Mouse (Mus musculus) ES-E14 (cell line): ENCODE data around the gene Muc5ac. TPM values are rescaled to one million over a fixed set of nuclear protein-coding genes. Genes with fewer than 3 reads are reported as not detected.

Source experiments
- DNase-seq: peaks from one replicate; pipeline ENCODE4 v3.0.0-alpha.2; 2013; ENCODE audit warnings: low read depth, low spot score
- H3K27ac ChIP-seq: 2 replicates; pipeline ENCODE4 v1.5.1; 2012; ENCODE audit warnings: low read depth, mild to moderate bottlenecking, low read length, moderate library complexity, mixed read lengths; ENCODE audit not compliant: poor library complexity, insufficient read depth, severe bottlenecking
- H3K36me3 ChIP-seq: 2 replicates; pipeline ENCODE4 v1.6.1; 2012; ENCODE audit warnings: mild to moderate bottlenecking, low read length, moderate library complexity, mixed read lengths; ENCODE audit not compliant: control insufficient read depth, poor library complexity, insufficient read depth, severe bottlenecking
- H3K4me1 ChIP-seq, 2 experiments: fragments of 150-350 bp in 1 of 2; sonication (generic) in 1 of 2; 2 replicates each; pipeline ENCODE4 v1.6.1; 2012; ENCODE audit warnings: low read length in 2 of 2, mild to moderate bottlenecking in 1 of 2, mixed read lengths in 1 of 2; ENCODE audit not compliant: control insufficient read depth in 2 of 2, insufficient read depth in 2 of 2, poor library complexity in 1 of 2
- H3K4me3 ChIP-seq, 2 experiments: fragments of 150-350 bp in 1 of 2; sonication (generic) in 1 of 2; 2 replicates each; pipeline ENCODE4 v1.5.1; 2012; ENCODE audit warnings: low read length in 2 of 2, low read depth in 1 of 2, mild to moderate bottlenecking in 1 of 2, mixed read lengths in 1 of 2; ENCODE audit not compliant: insufficient read depth in 1 of 2, poor library complexity in 1 of 2, severe bottlenecking in 1 of 2
- H3K9ac ChIP-seq: 2 replicates; pipeline ENCODE4 v1.6.1; 2012; ENCODE audit warnings: low read depth, mild to moderate bottlenecking, low read length, mixed read lengths; ENCODE audit not compliant: poor library complexity, insufficient read depth, severe bottlenecking
- H3K9me3 ChIP-seq: fragments of 150-350 bp; sonication (generic); 2 replicates; pipeline ENCODE4 v1.6.1; 2012; ENCODE audit warnings: low read depth, mild to moderate bottlenecking, low read length; ENCODE audit not compliant: control insufficient read depth, insufficient read depth
- CHD2 ChIP-seq: IDR thresholded peaks from 2 replicates; pipeline ENCODE4 v1.6.1; 2014; ENCODE audit warnings: mild to moderate bottlenecking, low read depth, low read length, inconsistent platforms
- HCFC1 ChIP-seq: IDR thresholded peaks from 2 replicates; pipeline ENCODE4 v1.6.1; 2012; ENCODE audit warnings: low read length, inconsistent platforms, borderline replicate concordance; ENCODE audit not compliant: insufficient read depth
- MAFK ChIP-seq: IDR thresholded peaks from 2 replicates; pipeline ENCODE4 v1.6.1; 2014; ENCODE audit warnings: mild to moderate bottlenecking, low read depth, low read length, inconsistent platforms; ENCODE audit not compliant: insufficient read depth
- ZC3H11A ChIP-seq: IDR thresholded peaks from 2 replicates; pipeline ENCODE4 v1.6.1; 2012; ENCODE audit warnings: low read depth, mild to moderate bottlenecking, inconsistent platforms, low read length, borderline replicate concordance
- ZNF384 ChIP-seq: IDR thresholded peaks from 2 replicates; pipeline ENCODE4 v1.6.1; 2012; ENCODE audit warnings: low read depth, low read length, inconsistent platforms
- in situ Hi-C, 2 experiments: fragments of 600-800 bp; cut with MboI; formaldehyde crosslinking; loops; one replicate each; pipeline ENCODE4 v1.15.1; 2025; ENCODE audit warnings: low sequenced_read_pairs in 2 of 2, inconsistent platforms in 1 of 2; ENCODE audit not compliant: unreplicated experiment in 2 of 2
- total RNA-seq: library from RNA; depleted of rRNA; stranded (reverse); fragments of 300-350 nt; gene quantifications from 2 replicates; pipeline ENCODE4 v1.2.3, GENCODE M21; 2012

Muc5ac gene
- total RNA-seq, 1 experiment, result under 0.01 TPM

DNA sequence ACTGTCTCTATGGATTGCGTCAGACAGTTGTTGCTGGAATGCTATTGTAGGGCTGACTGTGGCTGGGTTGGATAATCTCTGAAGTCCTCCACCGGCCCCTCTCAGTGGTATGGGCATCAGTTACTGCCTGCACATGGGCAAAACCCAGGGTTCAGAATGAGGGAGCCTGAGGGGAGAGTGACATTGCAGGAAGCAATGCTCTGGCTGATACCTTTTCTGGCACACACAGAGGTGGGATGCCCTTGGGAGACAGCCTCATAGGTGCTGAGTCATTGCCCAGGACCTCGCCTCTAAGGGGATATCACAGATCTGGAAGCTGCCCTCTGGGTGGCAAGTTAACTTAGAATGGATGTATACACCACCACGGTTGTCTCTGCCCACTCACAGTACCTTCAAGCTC is 24.5 kb downstream of the Muc5ac start:
- in situ Hi-C loops, result no loop called here
- no peak for DNase-seq
- no peaks in the 10 kb centered on the region for H3K36me3 ChIP-seq
- H3K9ac ChIP-seq, result no peak overlapping the region
- no peak for TF ChIP-seq HCFC1
- no peak for TF ChIP-seq CHD2
- TF ChIP-seq ZNF384, result no peak
- no peak for TF ChIP-seq ZC3H11A
- no peak for TF ChIP-seq MAFK
- H3K4me3 ChIP-seq, result no peak overlapping the region
- H3K9me3 ChIP-seq, result no peaks in the 10 kb centered on the region
- H3K27ac ChIP-seq, result no peak overlapping the region
- no peaks in the 10 kb centered on the region for H3K4me1 ChIP-seq

DNA sequence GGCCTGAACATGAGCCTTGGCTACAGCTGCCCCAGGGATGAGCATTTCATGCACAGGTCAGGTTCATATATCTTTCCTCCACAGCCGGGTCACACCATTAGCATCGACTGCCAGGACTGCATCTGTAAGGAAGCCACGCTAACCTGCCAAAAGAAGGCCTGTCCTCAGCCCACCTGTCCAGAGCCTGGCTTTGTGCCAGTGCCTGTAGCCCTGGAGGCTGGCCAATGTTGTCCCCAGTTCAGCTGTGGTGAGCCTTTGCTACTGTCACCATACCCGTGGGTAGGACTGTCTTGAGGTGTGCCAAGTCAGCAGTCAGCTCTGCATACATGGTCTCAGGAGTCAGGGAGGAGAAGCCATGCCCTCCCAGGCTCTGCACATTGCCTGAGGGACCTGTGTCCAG is 26.6 kb downstream of the Muc5ac start:
- Histone ChIP-seq H3K4me1 (no peaks in the 10 kb centered on the region), H3K4me3 (no peak overlapping the region), H3K27ac (no peak overlapping the region), H3K9ac (no peak overlapping the region), H3K9me3 (no peaks in the 10 kb centered on the region), H3K36me3 (no peaks in the 10 kb centered on the region)
- in situ Hi-C loops, result no loop called here
- DNase-seq, result no peak
- TF ChIP-seq HCFC1 (no peak), CHD2 (no peak)

DNA sequence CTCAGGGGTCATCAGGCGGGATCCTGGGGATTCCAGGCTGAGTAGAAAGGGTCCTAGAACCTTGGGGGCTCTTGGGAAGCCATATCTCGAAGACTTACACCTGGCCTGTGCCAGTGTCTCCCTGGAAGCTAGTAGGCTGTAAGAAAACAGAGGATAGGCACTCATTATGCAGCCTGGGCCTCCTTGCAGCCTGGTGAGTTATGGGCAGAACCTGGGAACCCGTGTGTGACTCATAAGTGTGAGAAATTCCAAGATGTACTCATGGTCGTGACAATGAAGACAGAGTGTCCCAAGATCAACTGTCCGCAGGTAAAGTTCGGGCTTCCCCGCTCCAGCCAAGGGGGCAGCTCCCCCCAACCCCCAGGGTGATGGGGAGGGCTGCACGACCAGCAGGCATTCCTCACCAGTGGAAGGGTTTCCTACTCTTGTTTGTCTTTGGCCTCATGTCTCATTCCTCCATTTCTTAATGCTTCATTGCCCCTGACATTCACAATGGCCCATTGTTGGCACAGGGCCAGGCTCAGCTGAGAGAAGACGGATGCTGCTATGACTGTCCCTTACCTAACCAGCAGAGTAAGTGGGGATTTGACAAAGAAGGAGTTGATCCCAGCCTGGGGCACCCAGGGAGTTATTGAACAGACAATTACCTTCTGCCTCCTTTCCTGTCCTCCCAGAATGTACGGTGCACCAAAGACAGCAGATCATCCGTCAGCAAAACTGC is 28.7 kb downstream of the Muc5ac start:
- Histone ChIP-seq H3K27ac (no peak overlapping the region), H3K9ac (no peak overlapping the region), H3K36me3 (no peaks in the 10 kb centered on the region), H3K4me3 (no peak overlapping the region), H3K9me3 (no peaks in the 10 kb centered on the region), H3K4me1 (no peaks in the 10 kb centered on the region)
- DNase-seq, result no peak
- in situ Hi-C loops, result no loop called here
- TF ChIP-seq HCFC1 (no peak), ZNF384 (no peak), MAFK (no peak), ZC3H11A (no peak), CHD2 (no peak)

DNA sequence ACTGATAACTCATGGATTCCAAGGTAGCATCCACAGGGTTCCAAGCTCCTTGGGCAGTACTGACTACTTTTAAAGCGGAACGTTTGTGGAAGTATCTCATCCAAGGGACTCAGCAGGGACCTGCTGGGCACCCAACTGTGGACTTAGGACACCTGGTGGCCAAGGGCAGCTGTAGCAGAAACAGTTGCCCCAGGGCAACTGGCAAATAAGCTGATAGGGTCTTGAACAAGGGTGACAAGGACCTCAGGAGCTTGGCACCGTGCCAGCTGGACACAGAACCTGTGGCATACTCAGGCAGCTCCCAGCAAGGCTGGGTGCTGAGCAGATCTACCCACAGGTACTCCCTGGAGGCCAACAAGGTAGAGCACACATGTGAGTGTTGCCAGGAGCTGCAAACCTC is 29.5 kb downstream of the Muc5ac start:
- Histone ChIP-seq H3K4me3 (no peak overlapping the region), H3K9me3 (no peaks in the 10 kb centered on the region), H3K36me3 (no peaks in the 10 kb centered on the region), H3K4me1 (no peaks in the 10 kb centered on the region), H3K27ac (no peak overlapping the region), H3K9ac (no peak overlapping the region)
- no peak for TF ChIP-seq ZC3H11A
- TF ChIP-seq CHD2, result no peak
- TF ChIP-seq MAFK, result no peak
- no peak for TF ChIP-seq ZNF384
- TF ChIP-seq HCFC1, result no peak
- no peak for DNase-seq
- in situ Hi-C loops, result no loop called here
